Mouse (Mus musculus) C2C12 (cell line): Measurements from ENCODE around the gene Snx20. TPM values are rescaled to one million over a fixed set of nuclear protein-coding genes. Genes with fewer than 3 reads are reported as not detected.

Source experiments
- H3K27me3 ChIP-seq: one replicate; pipeline ENCODE4 v1.6.1; 2011; ENCODE audit not compliant: control insufficient read depth, insufficient read depth, insufficient read length
- H3K36me3 ChIP-seq: one replicate; pipeline ENCODE4 v1.6.1; 2011; ENCODE audit not compliant: control insufficient read depth, insufficient read depth
- H3K4me3 ChIP-seq: one replicate; pipeline ENCODE4 v1.5.1; 2011; ENCODE audit warnings: mild to moderate bottlenecking, control low read depth; ENCODE audit not compliant: poor library complexity, insufficient read depth, severe bottlenecking
- H3K79me2 ChIP-seq: one replicate; pipeline ENCODE4 v1.6.1; 2011; ENCODE audit not compliant: control insufficient read depth, insufficient read depth
- H3K79me3 ChIP-seq: one replicate; pipeline ENCODE4 v1.6.1; 2011; ENCODE audit warnings: low read depth, control low read depth
- H3ac ChIP-seq: one replicate; pipeline ENCODE3; 2011; ENCODE audit warnings: low read depth; ENCODE audit not compliant: control insufficient read depth, insufficient read length
- CEBPB ChIP-seq: IDR thresholded peaks from one replicate; pipeline ENCODE4 v1.6.1; 2011; ENCODE audit warnings: low read depth, mild to moderate bottlenecking, control low read depth, moderate library complexity
- CTCF ChIP-seq: IDR thresholded peaks from one replicate; pipeline ENCODE4 v1.5.1; 2011; ENCODE audit not compliant: control insufficient read depth, insufficient read depth, insufficient read length
- FOSL1 ChIP-seq: IDR thresholded peaks from one replicate; pipeline ENCODE4 v1.8.0; 2011; ENCODE audit warnings: mild to moderate bottlenecking, low read length; ENCODE audit not compliant: poor library complexity, insufficient read depth, severe bottlenecking
- MAX ChIP-seq: IDR thresholded peaks from one replicate; pipeline ENCODE4 v1.6.1; 2011; ENCODE audit warnings: mild to moderate bottlenecking, control low read depth
- MYOD1 ChIP-seq: IDR thresholded peaks from one replicate; pipeline ENCODE4 v1.6.1; 2011; ENCODE audit warnings: low read depth; ENCODE audit not compliant: control insufficient read depth, insufficient read length
- MYOG ChIP-seq: IDR thresholded peaks from one replicate; pipeline ENCODE4 v1.6.1; 2011; ENCODE audit not compliant: control insufficient read depth, insufficient read length; ENCODE audit errors: extremely low read depth
- USF1 ChIP-seq: IDR thresholded peaks from one replicate; pipeline ENCODE4 v1.6.1; 2011; ENCODE audit warnings: low read depth, mild to moderate bottlenecking, control low read depth, moderate library complexity
- polyA plus RNA-seq: library from polyadenylated mRNA; unstranded; fragments of >200 nt; fragmentation: generic; extraction: Trizol; gene quantifications from one replicate; pipeline ENCODE4 v1.2.1, GENCODE M21; 2012; ENCODE audit warnings: missing spikeins

The Snx20 gene
- polyA plus RNA-seq, 1 experiment: 0.09 TPM

DNA sequence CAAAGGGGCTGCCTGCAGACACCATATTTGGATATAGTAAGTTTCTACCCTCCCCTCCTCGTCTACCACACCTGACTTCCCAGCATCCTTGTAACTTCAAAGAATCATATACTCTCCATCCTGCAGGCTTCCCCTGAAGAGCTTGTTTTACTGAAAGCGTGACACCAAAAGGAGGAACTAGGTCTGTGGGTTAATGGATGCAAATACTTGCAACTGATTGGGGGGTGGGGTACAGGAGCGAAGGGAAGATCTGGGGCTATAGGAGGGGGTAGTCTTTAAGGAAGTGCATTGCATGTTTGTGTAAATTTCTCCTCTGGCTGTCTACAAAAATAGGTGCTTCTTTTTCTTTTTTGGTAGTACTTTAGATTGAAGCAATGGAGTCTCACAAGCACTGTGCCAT lies 9.5 kb downstream of the Snx20 start:
- Histone ChIP-seq H3ac (no peak overlapping the region), H3K36me3 (no peaks in the 10 kb centered on the region), H3K4me3 (no peak overlapping the region), H3K79me3 (no peaks in the 10 kb centered on the region), H3K79me2 (no peaks in the 10 kb centered on the region), H3K27me3 (peaks cover 54% of the 10 kb centered on the region)
- no peak for TF ChIP-seq CEBPB
- TF ChIP-seq MAX: no peak
- TF ChIP-seq MYOG: no peak
- TF ChIP-seq USF1: no peak
- no peak for TF ChIP-seq MYOD1
- no peak for TF ChIP-seq FOSL1
- no peak for TF ChIP-seq CTCF

DNA sequence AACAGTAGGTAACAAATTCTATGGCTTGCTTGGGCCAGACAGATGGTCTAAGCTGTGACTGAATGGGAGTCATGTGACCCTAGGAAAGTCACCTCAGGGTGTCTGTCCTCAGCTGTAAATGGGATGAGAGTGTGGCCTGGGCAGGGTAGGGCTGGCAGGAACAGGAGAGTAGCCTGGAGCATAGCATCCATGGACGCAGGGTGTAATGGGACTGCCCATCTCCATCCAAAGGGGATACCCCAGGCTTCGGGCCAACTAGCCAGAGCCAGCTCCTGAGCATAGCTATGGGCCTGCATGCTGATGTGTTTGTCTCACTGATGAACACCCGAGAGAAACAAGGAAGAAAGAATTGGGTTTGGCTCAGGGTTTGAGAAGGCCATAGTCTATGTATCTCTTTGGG lies 11.7 kb downstream of the Snx20 start:
- Histone ChIP-seq H3K36me3 (no peaks in the 10 kb centered on the region), H3K79me2 (no peaks in the 10 kb centered on the region), H3K4me3 (no peak overlapping the region), H3ac (no peak overlapping the region), H3K79me3 (no peaks in the 10 kb centered on the region), H3K27me3 (peaks cover 54% of the 10 kb centered on the region)
- TF ChIP-seq MAX (no peak), CTCF (no peak), FOSL1 (no peak), USF1 (no peak), CEBPB (no peak), MYOG (no peak), MYOD1 (no peak)

DNA sequence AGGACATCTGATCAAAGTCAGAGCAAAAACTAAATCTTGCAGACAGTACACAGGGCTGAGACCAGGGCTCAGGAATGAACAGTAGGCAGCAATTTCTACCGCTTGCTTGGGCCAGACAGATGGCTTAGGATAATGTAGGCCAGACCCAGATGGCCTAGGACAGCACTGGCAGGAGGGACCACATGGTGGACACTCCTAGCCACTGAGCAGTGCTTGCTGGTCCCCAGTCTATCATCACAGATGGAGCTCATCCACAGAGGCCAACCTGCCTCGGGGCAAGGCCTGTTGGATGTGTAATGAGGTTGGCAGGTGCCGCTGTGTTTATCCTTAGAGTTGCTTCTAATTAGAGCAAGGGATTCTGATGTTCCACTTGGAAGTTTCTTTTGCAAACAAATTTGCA lies 12.6 kb downstream of the Snx20 start:
- Histone ChIP-seq H3K79me2 (no peaks in the 10 kb centered on the region), H3K27me3 (peaks cover 55% of the 10 kb centered on the region), H3K79me3 (no peaks in the 10 kb centered on the region), H3K36me3 (no peaks in the 10 kb centered on the region), H3K4me3 (no peak overlapping the region), H3ac (no peak overlapping the region)
- TF ChIP-seq USF1 (no peak), MAX (no peak), MYOG (no peak), FOSL1 (no peak), CTCF (no peak), MYOD1 (no peak), CEBPB (no peak)

DNA sequence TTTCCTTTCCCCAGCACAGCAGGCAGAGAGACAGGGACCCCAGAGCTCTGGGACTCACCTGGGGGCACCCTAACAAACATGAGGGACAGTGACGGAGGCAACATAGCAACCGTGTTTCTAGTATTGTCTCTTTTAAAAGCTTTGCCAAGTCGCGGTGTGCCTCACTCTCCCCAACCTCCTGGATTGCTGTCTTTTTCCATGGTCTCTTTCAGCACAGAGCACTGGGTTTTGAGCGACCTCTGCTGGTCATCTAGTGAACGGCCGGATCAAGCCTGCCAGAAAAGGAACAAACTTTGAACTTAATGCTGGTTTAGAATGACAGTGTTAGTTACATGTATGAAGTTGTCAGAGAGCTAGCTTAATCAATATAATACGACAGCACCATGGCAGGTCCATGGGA lies 14.5 kb downstream of the Snx20 start:
- no peak overlapping the region for H3K4me3 ChIP-seq

DNA sequence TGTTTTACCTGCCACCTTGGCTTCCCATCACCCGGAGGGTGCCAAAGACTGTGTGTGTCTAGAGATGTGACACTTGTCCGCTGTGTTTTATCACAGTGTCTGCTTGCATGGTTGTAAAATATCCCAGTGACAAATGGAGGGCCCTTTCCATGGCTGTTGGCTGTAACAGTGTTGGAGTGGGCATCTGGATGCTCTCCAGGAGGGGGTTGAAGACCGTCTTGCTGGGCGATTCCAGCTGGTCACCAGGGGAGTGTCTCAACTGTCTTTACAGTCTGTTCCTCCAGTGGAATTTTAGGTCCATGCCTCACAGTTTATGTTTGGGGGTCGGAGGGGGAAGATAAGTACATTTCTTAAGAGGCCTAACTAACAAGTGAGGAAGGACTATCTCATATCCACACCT lies 15.0 kb downstream of the Snx20 start:
- peaks cover 46% of the 10 kb centered on the region for H3K27me3 ChIP-seq
- no peaks in the 10 kb centered on the region for H3K79me3 ChIP-seq
- H3K4me3 ChIP-seq: no peak overlapping the region
- no peaks in the 10 kb centered on the region for H3K79me2 ChIP-seq
- H3ac ChIP-seq: no peak overlapping the region
- H3K36me3 ChIP-seq: no peaks in the 10 kb centered on the region
- TF ChIP-seq CEBPB (no peak), USF1 (no peak), MYOG (no peak), MYOD1 (no peak), MAX (no peak), FOSL1 (no peak), CTCF (no peak)

More for the DNA sequence above, 14.5 kb downstream of the Snx20 start:
- Histone ChIP-seq H3K36me3 (no peaks in the 10 kb centered on the region), H3K79me3 (no peaks in the 10 kb centered on the region), H3K27me3 (peaks cover 49% of the 10 kb centered on the region), H3K79me2 (no peaks in the 10 kb centered on the region), H3ac (no peak overlapping the region)
- TF ChIP-seq CTCF: peak; percentile 49
- no peak for TF ChIP-seq USF1

DNA sequence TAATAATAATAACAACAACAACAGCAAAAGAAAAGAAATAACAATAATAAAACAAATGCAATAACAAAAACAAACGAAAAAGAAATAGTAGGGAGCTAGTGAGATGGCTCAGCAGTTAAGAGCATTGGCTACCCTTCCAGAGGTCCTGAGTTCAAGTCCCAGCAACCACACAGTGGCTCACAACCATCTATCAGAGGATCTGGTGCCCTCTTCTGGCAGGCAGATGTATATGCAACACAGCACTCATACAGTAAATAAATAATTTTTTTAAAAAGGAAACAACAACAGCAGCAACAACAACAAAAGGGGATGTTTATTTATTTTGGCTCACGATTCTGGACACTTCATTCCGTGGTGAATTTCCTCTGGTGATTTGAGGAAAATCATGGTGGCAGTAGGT lies 16.4 kb downstream of the Snx20 start:
- Histone ChIP-seq H3K4me3 (no peak overlapping the region), H3K79me3 (no peaks in the 10 kb centered on the region), H3K36me3 (no peaks in the 10 kb centered on the region), H3K79me2 (no peaks in the 10 kb centered on the region), H3ac (no peak overlapping the region), H3K27me3 (peaks cover 43% of the 10 kb centered on the region)
- TF ChIP-seq USF1 (no peak), MAX (no peak)
